Mouse (Mus musculus) adrenal gland, adult 2 months (tissue): ENCODE data around the gene Slc38a2. TPM values are rescaled to one million over a fixed set of nuclear protein-coding genes. Genes with fewer than 3 reads are reported as not detected.

Source experiments
- DNase-seq: peaks from one replicate; pipeline ENCODE4 v3.0.0; 2021
- polyA plus RNA-seq: library from polyadenylated mRNA; depleted of rRNA; stranded (reverse); fragments of >200 nt; gene quantifications from 2 replicates; pipeline ENCODE4 v1.2.3, GENCODE M21; 2012
- total RNA-seq, 2 experiments: library from RNA; stranded (reverse); gene quantifications; 2 replicates each; pipeline ENCODE4 v1.2.3; 2021

Slc38a2 gene
- total and polyA plus RNA-seq, 3 experiments: 30.4 to 208 (median 113) TPM

DNA sequence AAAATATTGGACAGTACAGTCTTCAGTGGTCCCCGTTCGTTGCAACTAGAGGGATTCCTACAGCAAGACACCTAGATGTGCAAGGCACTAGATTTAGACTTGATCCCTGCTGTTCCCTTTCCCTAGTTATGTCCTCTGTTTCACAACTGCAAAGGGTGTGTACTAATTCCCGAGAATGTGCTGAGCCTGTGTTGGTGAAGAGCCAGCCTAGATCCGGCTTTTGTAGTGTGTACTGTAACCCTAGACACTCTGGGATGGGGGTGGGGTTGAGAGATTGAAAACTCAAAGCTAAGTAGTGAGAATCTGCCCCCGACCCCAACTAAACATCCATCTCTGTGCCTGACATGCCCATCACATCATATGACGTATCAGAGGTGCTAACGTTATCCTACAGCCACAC lies 18.9 kb upstream of the Slc38a2 start:
- no peak for DNase-seq

DNA sequence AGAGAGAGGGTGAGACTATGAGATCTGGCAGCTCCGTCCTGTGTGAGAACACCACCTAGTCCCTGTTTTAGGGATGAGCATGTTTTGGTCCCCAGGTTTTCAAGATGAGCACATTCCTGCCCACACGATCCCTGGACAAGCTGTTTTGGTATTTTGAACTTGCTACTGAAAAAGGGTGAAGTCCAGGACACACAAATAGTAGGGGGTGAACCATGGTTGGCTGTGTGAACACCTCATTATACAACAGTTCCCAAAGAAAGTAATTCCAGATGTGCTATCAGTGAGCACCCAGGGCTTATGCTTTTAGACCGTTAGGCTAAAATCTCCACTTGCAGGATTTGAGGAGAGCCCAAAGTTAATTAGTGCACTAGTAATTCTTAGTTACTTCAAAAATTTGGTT lies 17.7 kb upstream of the Slc38a2 start:
- DNase-seq: no peak

DNA sequence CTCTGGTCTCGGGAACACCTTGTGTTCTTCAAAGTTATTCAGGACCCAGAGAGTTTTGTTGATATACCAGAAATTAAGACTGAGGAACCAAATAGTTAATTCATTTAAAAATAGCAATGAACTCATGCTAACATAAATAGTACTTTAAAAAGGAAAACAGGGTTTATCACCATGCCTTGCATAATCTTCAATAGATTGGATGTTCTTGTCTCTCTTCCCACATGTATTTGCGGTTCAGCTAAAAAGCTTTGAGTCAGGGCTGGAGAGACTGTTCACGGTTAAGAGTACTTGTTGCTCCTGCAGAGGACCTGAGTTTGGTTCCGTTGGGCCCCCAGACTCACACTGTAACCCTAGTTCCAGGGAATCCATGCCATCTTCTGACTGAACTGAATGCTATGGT lies 16.8 kb upstream of the Slc38a2 start:
- DNase-seq: no peak

- no peak for DNase-seq
Observed at GRCm38 (mm10) chr15:96715692-96716080, 16.2 kb upstream of the Slc38a2 start.

GRCm38 (mm10) chr15:96715079-96715691 lies 15.7 kb upstream of the Slc38a2 start:
- no peak for DNase-seq

DNA sequence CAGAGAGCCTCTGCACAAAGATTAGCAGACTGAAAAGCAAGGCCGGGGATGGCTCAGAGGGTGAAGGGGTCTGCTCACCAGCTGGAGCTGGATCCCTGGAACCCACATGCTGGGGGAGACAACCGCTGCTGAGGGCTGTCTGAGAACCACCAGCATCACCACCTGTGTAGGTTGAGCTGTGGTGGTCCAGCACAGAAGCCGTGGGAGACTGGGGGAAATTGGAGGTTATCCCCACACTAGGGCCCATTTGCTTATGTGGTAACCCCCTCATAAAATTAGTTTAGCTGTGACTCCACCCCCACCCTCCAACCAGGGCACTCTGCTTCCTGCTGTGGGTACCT lies 15.1 kb upstream of the Slc38a2 start:
- no peak for DNase-seq

GRCm38 (mm10) chr15:96713758-96714675 lies 14.5 kb upstream of the Slc38a2 start:
- DNase-seq: no peak

DNA sequence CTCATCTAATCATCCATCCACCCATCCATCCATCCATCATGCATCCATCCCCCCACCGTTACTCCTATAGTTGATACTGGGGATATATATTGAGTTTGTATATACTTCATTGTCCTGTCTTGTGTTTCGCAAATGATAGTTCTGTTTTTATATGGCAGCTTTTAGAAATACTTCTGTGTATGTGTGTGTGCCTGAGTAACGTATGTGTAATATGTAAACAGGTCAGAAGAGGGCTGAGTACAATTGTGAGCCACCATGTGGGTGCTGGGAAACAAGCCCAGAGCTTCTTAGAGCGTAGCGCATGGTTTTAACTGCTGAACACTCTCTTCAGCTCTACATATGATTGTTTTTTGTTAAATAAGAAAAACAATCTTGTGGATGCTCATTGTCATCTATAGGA lies 12.8 kb upstream of the Slc38a2 start:
- DNase-seq: no peak

- no peak for DNase-seq
Observed at GRCm38 (mm10) chr15:96711664-96712063, 12.1 kb upstream of the Slc38a2 start.

- DNase-seq: no peak
Observed at GRCm38 (mm10) chr15:96710352-96711114, 11.0 kb upstream of the Slc38a2 start.

DNA sequence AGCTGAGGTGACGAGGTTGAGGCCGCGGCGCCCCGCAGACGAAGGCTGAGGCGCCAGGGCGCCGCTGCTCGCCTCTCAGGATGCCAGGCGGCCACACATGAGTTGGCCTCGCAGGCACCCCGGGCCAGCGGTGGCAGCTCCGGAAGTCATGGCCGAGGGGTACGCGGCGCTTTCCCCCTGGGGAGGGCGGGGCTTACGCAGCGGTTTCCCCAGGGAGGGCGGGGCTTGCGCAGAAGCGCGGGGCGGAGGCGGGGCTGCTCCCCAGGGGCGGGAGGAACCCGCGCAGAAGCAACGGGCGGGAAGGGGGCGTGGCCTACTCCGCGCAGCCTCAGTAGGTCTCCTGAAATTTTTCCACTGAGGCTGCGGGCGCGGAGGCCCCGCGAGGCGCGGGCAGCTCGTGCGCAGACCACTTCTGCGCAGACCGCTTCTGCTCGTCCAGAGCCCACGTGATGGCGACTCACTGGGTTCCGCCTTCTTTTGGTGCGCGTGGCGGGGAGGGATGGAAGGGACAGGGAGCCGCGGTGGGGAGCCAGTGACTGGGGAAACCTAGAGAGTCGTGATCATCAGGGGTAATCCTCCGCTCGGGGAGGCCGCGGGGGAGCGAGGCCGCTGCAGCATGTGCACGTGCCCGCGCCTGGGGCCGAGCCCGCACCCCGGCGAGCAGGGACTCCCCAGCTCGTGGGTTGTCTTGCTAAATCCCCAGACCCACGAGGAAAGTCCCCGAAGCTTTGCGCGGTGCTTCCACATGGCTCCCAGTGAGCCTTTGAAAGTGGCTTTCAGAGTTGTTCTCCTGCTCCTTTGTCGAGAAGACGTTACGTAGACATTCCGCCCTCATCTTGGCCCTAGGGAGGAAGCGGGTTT lies 10.2 kb upstream of the Slc38a2 start:
- peak; percentile 99 for DNase-seq

DNA sequence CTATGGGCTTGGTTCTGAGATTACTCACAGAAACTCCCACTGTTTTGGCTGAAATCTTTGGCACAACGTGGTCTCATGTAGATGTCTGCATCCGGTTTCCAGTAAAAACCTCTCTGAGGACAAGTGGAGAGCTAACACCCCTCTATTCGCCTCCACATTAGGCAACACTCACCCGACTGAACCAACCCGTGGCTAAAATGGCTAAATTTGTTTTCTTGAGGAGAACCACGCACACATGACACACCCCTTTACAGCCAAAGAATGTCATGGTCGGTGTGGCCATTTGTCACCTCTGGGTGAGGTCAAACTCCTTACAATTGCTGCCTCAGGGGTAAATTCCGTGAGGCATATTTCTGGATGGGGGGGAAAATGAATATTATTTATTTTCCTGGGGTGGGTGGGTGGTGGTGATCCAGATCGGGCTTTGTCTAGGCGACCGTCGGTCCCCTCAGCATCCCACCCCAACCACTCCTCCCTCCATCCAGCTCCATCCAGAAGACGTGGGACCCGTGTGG lies 9.5 kb upstream of the Slc38a2 start:
- DNase-seq: peak; percentile 68

DNA sequence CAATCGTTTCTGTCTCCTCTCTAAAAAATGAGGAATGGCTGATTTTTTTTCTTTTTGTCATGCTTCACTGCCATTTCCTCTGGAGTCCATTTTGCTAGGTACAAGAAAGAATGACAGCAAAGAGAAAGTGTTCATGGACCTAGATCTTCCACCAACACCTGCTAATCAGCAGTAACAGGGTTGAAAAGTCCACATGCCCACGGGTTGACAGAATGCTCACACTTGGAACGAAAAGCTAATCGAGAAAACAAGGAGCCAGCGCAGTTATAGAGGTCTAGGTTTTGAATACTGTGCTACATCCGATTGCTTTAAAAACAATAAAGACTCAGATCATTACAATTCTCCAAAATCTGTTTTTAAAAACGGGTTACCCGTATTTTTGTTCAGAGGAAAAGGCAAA lies 8.9 kb upstream of the Slc38a2 start:
- no peak for DNase-seq

- DNase-seq: no peak
Observed at GRCm38 (mm10) chr15:96707936-96708335, 8.4 kb upstream of the Slc38a2 start.

DNA sequence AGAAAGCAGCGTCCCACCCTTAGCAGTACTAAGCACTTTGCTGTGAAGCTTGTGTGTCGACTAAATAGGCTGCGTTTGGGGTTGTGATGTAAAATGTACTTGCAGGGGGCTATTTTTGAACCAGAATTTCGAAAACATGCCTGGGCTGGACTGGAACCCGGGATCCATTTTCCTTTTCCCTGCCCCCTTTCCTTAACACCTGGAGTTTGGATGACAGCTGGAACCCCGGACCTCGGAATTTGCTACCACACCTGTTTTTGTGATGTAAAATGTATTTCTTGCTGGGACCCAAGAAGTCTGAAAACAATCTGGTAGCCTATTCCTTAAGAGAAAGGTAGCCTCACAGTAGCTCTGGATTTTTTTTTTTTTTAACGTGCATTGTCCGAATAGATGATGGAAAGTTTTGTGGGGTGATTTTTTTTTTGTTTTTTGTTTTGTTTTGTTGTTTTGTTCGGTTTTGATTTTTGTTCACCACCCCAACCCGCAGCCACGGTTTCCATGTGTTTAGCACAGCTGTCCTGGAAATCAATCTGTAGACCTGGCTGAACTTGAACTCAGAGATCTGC lies 3.0 kb upstream of the Slc38a2 start:
- no peak for DNase-seq

DNA sequence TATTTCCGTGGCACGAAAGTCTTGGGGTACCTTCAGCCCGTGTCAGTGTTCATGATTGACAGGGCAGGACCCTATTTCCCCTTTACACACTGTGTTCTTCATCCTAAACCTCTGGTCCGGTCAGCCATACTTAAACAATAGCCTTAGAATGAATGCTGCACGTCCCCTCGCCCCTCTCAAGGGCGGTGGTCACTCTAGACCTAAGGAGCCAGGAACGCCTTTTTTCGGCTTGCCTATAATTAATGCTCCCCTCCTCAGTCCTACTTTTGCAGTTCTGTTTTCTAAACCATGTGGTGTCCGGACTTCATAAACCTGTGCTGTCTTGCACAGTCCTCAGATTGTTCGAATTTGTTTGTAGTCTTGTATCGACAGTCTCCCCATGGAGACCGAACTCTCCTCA lies 1.2 kb upstream of the Slc38a2 start:
- DNase-seq: no peak

DNA sequence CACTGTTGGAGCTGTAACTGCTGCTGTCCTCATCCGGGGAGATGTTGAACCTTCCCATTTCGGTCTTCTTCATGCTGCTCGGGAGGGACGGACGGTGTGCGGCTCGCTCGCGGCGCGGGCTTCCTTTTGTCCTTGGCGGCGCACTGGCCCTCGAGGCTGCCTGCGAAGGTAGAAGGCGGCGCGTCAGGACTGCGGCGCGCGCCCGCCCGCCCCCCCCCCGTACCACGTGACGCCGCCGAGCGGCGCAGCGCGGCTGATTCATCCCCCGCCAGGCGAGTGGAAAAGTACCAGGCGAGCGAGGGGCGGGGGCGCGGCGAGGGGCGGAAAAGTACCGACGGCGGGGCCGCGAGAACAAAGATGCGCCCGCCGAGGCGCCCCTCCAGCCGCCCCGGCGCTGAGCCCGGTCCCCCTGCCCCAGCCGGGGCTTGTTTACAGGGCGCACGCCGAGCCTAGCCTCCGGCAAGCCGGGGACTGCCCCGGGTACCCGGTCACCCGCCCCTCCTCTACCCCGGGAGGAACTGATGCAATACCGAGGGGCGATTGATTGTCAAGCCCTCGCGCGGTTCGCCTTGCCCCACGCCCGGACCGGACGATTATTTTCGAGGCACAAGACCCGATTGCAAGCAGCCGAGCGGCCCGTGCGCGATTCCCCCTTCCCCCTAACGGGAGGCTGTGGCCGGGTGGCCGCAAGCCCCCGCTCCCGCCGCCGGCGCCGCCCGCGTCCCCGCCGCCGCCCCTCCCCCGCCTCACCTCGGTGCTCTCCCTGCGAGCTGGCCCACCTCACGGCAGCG lies 677 bp downstream of the Slc38a2 start:
- DNase-seq: peak; percentile 92

- DNase-seq: no peak
Observed at GRCm38 (mm10) chr15:96697901-96698657, 1.5 kb downstream of the Slc38a2 start.

GRCm38 (mm10) chr15:96696486-96697284 lies 2.8 kb downstream of the Slc38a2 start:
- DNase-seq: peak; percentile 26
